Mouse (Mus musculus): Measurements from ENCODE around the gene AC140267.1.

Gene AC140267.1

DNA sequence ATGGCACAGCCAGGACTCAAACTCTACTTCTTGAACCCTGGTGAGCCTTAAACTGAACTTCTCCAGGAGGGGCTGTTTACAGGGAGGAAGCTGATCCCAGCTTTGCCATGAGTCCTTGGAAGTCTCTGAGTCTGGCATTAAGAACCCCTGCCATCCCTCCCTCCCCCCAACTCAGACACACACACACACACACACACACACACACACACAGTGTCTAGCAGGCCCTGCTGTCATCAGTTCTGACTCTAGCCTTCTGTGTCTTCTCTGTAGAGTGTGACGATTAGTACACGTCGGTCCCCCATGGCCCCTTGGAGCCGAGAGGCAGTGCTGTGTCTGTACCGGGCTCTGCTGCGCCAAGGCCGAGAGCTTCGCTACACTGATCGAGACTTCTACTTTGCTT is at the start of gene AC140267.1:
Gene AC140267.1, plus strand, starts transcription at position 301 of the 400 bp plus-strand sequence.
- no peak for DNase-seq (ENCODE audit: low spot score)

DNA sequence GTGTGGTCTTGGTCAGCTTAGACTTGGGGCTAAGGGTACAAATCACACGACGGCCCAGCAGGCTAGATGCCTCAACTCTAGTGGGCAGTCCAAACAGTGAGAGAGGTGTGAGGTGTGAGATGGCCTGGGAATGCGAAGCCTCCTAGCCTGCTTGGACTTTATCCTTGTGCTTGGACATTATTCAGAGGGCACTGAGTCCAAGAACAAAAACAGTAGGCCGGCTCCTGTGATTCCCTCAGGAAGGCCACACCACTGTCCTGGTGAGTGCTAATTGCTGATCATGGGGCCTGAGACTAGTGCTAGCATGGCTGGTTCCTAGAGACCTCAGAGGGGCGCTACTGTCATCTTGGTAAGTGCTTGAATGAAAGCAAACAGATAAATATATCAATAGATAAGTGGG is 46.7 kb upstream of the AC140267.1 start:
- no peak for DNase-seq (ENCODE audit: low spot score)

DNA sequence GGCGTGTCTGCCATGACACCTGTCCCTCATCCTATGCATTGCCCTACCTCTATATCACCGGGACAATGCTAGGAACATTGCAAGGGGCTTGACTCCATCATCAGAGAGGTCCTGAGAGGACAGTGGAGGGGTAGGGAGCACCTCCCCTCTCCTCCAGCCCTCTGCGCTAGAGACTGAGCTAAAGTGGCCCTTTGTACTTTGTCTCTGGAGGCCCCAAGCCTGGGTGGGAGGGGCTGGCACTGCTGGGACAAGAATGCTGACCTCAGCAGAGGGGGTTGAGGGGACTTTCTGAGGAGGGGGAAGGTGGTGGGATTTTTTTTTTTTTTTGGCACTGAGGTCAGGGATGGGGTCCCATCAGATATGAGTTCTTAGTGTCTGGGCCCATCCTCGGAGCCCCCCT is 45.6 kb upstream of the AC140267.1 start:
- no peak for DNase-seq (ENCODE audit: low spot score)

DNA sequence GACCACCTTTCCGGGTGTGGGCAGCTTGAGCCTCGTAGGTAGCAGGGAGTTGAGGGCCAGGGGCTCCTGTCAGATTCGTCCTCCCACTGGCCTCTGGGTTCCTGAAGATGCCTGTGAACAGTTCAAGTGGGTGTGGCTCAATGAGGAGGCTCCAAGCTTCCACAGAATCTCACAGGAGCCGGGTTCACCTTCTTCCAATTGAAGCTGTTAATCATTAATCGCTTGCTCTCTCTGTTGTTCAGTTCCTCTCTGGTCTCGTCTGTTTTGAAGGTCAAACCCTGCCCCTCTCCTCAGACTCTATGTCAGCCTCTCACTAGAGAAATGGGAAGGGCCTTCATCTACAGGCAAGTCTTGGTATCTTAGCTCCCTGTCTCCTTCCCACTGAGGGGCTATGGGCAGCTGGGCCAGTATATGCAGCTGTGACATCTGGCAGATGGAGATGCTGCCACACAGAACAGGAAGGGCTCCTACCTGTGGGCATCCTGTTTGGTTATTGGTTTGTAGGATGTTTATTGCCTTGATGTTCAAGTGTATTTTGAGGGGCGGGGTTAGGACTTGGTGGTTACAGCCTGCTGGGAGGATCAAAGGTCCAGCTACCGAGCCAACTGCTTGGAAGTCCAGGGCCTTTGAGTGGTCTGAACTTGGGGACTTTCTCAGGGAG is 43.9 kb upstream of the AC140267.1 start:
- no peak for DNase-seq (ENCODE audit: low spot score)

DNA sequence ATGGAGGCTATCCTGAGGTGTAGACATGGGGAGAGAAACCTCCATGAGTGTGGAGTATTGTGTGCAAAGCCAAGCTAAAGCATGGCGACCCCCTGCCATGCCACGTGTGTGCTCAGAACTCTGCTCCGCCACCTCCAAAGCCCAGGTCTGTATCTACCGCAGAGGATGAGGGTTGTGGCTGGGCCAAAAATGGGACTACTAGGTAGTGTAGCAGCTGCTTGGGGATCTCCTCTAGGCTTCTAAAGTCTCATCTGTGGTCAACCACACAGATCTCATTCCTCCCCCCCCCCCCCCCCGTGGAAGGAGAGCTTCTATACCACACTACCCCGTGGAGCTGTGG is 43.4 kb upstream of the AC140267.1 start:
- DNase-seq (ENCODE audit: low spot score): no peak

DNA sequence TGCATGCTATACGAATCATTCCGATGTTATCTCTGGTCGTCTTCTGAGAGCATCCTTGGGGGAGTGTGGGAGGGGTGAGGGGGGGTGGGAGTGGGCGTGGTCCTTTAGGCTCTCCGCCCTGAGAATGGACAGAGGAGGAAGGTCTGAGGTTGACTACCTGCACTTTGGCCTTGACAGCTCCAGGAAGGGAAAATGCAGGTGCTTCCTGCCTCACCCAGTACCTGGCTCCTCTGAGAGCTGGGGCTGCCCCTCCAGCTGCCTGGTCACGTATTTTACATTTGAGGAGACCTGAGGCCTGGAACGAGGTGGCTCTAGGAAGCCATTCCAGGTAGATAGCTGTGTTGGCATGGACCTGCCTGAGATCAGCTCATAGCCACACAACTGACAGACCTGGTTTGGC is 42.8 kb upstream of the AC140267.1 start:
- DNase-seq (ENCODE audit: low spot score): no peak

DNA sequence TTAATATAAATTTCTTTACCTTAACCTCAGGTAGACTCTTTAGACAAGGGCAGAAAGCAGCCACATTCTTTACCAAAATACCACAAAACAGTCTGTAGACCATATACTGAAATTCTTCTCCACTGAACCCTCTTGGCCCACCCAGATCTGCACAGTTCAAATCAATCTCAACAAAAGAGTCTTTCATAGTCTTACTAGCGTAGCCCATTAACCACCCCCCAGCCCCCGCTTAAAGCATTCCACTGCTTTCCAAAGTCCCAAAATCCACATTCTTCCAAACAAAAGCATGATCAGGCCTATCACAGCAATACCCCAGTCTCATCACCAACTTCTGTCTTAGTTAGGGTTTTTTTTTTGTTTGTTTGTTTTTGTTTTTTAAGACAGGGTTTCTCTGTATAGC is 36.1 kb upstream of the AC140267.1 start:
- DNase-seq (ENCODE audit: low spot score): no peak

DNA sequence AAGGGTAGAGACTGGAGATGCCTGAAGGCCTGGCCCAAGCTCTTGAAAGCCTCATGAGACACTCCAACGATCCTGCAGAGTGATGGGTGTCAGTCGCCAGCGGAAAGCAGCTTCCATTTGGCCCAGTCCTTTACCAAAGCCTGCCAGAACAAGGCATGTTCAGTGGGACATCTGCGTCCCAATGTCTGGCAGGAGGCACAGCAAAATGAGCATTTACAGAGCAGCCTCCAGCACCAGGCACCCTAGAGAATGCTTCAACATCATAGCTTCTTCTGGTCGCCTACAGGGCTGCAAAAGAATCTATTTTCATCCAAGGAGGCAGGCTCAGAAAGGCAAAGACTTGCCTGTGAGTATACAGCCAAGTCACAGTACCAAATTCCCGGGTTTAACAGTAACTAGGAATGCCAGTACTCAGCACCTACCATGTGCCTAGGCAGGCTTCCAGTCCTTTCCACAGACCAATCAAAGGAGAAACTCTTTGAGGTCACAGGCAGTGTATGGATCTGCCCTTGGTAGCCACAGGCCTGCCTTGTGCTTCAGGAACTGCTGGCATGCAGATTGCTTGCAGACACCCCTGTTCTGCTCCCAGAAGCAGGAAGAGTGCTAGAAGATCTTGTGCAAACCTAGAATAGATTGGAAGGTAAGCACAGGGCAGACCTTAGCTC is 33.4 kb upstream of the AC140267.1 start:
- DNase-seq (ENCODE audit: low spot score): no peak

DNA sequence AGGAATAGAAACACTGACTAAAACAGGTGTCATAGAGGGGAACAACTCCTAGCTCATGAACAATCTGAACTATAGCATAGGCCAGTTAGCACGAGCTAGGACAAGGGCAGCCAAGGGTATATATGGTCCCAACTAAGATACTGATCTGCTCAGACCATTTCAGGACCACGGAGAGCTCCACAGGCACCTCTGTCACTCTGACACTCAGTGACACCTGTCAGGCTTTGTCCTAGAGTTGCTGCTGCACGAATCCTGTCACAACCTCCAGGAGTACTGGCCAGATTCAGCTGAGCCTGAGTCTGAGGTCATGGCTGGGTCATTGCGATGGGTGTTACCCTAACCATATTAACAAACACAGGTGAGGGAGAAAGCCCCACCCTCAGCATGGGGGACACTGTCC is 32.2 kb upstream of the AC140267.1 start:
- DNase-seq (ENCODE audit: low spot score): no peak

DNA sequence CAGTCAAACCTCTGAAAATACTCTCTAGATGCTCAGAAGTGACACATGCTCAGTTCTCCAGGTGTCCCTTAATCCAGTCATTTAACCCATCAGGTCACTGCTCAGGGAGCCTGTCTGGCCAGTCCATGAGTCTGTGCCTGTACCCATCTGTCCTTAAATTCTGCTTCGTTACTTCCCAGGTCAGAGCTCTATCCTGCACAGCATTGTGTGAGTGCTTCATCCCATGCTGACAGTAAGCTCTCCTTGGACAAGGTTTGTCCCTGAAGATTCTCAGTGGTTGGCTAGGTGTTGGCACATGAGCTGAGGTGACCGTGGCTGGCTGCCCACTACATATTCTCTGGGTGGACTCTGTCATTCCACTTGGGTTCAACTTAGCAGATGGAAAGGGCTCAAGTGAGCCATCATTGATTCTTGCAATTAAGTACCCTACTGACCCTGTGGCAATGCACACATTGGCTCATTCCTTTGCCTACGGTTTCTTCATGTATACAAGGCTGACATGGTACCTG is 29.5 kb upstream of the AC140267.1 start:
- DNase-seq (ENCODE audit: low spot score): no peak

DNA sequence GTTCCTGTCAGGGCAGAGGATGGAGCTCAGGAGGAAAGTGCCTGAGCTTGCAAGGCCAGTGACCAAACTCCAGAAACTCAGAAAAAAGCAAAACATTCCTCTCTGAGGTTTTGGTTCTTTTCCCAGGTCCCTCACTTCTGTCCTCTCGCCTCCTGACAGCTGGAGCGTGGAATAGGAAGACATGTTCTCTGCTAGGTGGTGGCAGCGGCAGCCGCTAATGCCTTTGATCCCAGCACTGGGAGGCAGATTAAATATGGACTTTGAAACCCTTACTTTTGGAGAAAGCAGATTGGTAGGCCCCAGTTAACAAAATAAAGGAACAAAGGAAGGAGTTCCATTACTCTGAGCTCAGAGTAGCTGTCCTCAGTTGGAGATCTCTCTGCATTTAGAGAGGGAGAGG is 27.2 kb upstream of the AC140267.1 start:
- no peak for DNase-seq (ENCODE audit: low spot score)

DNA sequence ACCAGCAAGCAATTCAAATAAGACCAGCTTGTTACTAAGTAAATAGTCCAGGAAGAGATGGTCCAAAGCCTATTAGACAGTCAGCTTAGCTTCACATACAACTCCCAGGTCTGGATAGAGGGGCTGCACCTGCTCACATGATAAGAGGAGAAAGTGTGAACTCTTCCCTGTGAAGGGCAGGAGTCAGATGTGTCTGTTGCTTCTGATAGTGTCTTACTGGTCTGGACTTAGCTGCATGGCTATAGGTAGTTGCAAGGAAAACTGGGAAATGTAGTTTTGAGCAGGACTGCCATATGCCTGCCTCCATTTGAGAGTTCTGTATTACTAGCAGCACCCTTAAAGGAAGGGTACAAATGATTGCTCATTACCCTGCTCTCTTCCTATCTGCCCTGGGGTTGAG is 21.9 kb upstream of the AC140267.1 start:
- no peak for DNase-seq (ENCODE audit: low spot score)

DNA sequence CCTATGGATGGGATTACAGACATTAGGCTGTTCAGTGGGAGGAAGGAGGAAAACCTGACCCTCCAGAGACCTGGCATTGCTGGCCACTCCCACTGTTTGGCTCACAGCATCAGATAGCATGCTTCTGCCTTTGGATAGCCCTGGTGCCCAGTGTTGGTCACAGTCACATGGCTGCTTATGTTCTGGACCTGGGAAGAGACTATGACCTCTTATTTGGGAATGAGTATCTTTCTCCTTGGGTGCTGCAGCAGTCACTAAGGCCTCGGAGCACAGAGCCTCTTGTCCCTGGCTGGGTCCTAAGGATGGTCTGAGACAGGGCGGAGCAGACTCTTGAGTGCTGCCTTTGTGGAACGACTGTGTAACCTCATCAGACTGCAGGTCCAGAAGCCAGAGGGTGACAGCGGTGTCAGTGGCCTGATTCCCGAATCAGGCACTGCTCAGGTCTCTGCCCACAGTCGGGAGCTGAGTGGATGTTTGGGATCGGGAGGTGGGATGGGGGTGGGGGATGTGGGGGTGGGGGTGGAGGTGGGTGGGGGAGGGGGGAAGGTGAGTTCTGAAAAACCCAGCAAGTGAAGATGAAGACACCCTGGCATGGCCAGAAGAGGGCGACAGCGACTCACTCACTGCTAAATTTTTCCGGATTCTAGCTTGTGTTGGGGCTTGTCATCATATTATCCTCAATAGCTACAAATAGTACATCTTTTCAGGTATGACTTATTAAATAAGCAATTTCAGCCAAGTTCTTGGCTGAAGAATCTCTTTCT is 19.7 kb upstream of the AC140267.1 start:
- DNase-seq (ENCODE audit: low spot score): no peak

DNA sequence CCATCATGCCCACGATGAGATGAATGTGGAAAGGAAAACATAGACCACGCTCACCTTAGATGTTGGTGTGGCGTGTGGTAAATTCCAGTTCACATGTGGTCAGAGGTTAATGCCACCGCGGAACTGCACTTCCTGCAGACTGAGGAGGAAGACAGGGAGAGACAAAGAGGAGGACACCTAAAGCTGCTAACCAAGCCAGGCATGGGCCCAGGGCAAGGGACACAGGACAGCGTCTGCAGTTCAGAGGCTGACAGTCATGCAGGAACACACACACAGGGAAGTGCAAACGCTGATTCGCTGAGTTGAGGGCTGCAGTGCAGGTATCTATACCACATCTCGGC is 19.2 kb upstream of the AC140267.1 start:
- no peak for DNase-seq (ENCODE audit: low spot score)

DNA sequence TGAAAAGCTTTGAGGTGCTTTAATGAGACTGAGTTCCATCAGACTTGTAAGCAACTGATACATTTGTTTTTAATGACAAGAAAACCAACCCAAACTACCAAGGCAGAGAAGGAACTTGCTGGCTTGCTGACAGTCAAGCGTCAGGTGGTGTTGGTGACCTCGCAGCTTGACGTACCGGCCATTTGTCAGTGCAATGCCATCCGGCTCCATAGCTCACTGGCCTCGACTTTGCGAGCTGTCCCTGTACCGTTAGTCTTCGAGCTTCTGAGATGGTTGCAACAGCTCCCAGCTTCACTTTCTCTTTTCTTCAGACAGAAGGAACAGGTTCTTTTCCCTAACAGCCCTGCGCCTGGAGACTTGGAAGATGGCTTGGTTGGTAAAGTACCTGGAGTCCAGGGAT is 18.2 kb upstream of the AC140267.1 start:
- no peak for DNase-seq (ENCODE audit: low spot score)

DNA sequence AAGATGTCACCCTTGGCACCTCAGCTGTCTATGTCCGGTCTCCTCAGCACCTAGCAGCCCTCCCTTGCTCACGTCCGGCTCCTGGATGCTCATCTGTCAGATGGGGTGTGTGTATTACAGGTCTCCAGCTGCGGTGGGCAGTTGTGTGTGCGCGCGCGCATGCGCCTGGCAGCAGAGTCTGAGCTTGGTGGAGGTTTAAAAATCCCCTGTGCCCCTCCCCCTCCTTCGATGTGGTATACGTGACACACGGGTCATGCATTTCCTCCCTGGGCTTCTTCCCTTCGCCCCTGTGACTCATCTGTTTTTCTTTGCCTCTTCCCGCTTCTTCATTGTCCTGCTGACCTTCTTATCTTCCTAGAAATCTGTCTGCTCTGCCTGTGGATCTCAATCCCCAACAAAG is 16.4 kb upstream of the AC140267.1 start:
- no peak for DNase-seq (ENCODE audit: low spot score)

DNA sequence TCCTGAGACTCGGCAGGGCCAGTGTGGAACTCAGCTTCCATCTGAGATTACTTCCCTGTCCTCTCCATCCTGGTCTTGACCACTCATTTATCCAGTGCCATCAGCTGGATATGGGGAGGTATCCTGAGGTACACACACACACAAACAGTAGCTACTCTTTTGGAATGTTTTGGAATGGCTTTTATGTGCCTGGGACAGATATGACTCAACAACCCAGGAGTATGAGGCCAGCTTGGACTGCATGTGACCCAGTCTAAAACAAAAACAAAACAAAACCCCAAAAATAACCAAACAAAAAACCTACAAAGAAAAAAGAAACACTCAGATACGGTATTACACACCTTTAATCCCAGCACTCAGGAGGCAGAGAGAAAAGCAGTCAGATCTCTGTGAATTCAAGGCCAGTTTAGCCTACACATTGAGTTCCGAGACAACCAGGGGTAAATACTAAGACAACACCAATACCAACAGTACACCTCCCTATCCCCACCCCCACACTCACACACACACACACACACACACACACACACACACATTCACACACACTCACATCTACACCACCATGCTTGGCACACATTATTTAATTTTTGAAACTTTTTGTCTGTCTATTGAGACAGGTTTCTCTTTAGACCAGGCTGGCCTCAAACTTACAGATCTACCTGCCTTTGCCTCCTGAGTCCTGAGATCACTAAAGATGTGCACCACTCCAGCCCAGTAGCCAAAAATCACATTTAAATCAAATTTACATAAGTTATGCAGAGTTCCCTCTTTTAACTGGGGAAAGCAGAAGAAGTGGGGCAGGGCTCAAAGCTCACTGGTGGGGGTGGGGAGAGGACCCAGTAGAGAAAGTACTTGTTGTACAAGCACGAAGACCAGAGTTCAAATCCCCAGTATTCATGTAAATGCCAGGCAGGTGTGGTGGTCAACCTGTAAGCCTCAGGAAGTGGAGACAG is 15.7 kb upstream of the AC140267.1 start:
- no peak for DNase-seq (ENCODE audit: low spot score)

DNA sequence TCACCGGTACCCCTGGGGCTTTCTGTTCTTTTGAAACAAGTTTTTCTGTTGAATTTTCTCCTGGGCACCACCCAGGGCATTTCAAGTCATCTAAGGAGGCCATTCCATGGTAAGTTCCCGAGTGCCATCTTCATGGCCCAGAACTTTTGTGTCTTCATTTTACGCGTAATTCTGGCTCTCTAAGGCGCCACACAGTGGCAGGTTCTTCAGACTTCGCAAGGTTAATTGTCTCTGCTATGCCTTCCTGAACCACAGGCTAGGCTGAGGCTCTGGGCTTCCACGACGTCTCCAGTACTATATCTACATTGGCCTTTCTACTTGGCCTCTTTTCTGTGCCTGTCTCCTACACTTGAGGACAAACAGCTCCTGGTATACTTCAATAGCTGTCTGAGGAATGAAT is 14.6 kb upstream of the AC140267.1 start:
- DNase-seq (ENCODE audit: low spot score): no peak

DNA sequence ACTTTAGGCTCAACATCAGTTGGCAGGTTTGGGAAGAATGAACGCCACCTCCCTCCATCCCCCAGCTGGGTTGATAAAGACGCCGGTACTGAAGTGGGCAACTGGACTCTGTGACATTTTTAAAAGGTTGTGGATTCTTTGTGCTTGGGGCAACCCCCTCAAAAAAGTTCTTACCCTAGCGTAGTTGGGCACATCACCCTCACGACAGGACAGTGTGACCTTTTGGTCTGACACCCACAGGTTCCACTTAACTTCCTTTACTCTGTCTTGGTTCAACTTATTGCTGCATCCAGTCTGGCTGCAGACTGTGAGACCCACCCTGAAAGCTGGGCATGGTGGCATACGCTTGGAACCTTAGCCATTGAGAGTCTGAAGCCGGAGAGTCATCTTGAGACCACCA is 11.9 kb upstream of the AC140267.1 start:
- DNase-seq (ENCODE audit: low spot score): no peak

DNA sequence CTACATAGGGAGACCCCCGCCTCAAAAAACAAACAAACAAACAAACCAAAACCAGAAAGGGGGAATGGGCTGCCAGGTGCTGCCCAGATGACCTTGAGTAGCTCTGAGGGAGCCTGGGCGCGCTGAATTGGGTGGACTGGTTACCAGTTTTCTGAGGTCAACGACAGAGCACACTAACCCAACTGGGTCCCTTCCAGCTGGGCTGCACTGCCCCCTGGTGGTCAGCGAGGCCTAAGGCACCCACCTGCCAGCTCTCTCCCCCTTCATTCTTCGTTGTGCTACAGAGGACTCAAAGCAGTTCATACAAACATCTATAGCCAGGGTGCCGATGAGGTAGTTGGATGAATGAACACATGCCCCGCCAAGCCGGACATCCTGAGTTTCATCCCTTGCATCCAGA is 10.4 kb upstream of the AC140267.1 start:
- DNase-seq (ENCODE audit: low spot score): peak; percentile 60

DNA sequence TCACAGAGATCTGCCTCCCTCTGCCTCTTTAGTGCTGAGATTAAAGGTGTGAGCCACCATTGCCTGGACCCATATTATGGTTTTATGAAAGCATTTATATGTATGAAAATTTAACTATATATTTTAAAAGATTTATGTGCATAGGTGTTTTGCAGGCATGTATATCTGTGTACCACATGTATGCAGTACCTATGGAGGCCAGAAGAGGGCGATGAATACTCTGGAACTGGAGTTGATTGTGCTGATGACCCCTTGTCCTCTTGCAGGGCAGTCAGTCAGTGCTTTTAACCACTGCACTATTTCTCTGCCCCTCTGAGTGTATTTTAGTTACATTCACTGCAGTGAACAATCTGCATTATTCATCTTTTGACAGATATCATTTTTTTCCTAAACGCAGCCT is 9.8 kb upstream of the AC140267.1 start:
- no peak for DNase-seq (ENCODE audit: low spot score)

DNA sequence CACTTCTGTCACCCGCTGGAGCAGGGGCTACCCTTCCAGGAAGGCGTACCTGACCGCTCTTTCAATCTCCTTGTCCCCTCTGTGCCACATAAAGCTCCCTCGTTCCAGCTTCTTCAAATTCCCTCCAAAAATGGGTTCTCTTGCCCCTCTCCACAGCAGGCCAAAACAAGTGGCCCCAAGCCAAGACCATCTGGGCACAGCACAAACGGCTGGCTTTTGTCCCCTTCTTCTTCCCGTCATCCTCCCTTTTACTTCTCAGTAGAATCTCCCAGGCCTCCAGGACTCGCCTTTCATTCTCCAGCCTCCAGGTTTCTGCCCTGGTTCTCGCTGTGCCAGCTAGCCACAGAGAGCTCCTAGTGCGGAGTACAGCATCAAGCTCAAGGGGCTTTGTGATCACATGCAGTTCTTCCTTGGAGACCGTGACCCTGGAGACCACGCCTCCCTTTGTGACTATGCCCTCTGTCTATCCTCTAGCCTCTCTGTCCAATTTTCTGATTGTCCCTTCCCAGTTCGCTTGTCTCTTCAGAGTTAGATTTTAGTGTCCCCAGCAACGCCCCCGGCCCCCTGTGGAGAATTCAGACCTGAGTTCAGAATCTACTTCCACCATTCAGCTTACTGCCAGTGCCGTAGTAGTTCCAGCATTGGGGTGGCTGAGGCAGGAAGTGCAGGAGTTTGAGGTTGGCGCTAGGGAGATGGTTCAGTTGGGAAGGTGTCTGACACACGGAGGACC is 7.4 kb upstream of the AC140267.1 start:
- DNase-seq (ENCODE audit: low spot score): no peak

Data from urinary bladder, postnatal 10 days (tissue).